Mouse (Mus musculus) spleen, embryonic (tissue): ENCODE measurements around the gene Usp46.
"Not testable (repeated sequence)": the region's sequence is repeated elsewhere in the genome, so short reads cannot be mapped to it uniquely, and the experiment has no call there.

Experiments used
- CTCF ChIA-PET: fragments of 350-600 bp; sonication (Branson Sonifier 250); formaldehyde crosslinking; loops from one replicate; lab custom pipeline; 2022; lab: Charles Lee

The Usp46 gene

GRCm38 (mm10) chr5:74028691-74029479 is 39.3 kb downstream of the Usp46 start:
- CTCF ChIA-PET: no interaction called here

DNA sequence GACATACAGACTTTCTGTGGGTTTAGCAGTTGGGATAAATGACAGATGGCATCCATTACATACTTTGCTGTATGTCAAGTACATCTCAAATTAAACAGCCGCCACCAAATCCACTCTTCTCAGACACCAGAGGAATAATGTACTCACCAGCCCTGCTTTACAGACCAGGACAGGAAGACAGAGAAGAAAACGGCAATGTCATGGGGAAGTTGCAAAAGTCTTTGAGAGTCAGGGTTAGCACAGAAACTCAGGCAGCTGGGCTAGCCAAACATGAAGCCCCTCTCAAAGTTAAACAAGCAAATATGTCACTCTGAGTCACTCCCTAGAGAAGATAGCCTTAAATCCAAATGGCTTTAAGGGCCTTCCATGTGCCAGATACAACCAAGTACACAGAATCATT is 40.0 kb downstream of the Usp46 start:
- CTCF ChIA-PET: no interaction called here

DNA sequence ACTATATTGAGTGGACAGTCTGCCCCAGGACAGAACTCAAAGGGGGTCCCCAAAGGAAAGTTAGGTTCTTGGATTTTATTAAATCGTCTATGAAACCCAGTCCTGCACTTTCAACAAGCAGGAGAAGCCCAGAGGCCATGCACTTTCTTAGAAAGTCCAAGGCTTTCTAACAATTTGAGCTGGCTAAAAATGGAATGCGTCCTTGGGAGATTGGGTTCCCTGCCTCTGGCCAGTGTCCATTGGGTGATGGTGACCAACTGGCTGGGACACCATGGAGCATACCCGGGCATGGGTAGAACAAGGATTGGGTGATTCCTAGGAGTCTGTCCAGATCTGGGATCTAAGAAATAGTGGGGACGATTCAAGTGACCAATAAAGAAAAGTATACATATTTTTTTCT is 47.7 kb downstream of the Usp46 start:
- CTCF ChIA-PET: no interaction called here

DNA sequence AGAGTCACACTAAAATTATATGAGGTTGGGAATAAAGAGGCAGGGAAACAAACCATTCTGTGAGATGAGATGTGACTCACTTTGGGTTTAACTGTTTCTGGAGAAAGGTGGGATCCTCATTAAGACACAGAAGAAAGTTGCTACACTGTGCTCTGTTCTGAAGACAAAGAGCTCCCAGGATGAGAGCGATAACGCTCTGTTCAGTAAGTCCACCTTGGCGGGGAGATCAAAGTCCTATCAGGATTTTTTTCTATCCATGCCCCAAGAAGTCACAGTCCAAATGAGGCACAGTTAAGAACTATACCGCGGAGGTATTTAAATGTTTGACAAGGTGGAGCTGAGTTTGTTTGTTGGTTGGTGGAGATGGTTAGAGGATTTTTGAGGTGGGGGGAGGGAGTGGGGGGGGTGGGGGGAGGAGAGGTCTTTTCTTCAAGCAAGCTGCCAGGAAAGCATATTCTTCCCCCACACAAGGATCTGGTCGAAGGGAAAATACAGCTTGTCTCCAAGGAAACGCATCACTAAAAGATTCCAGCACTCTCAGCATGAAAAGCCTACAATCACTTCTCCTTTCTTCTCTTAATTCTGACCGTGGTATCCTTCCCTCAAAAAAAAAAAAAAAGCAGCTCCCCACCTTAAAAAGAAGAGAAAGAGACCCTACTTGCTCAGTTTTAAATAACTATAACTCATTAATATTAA is 49.2 kb downstream of the Usp46 start:
- CTCF ChIA-PET: no interaction called here

- CTCF ChIA-PET: no interaction called here
Observed at GRCm38 (mm10) chr5:74017488-74017887, 50.7 kb downstream of the Usp46 start.

- CTCF ChIA-PET: no interaction called here
Observed at GRCm38 (mm10) chr5:74011629-74012028, 56.6 kb downstream of the Usp46 start.

DNA sequence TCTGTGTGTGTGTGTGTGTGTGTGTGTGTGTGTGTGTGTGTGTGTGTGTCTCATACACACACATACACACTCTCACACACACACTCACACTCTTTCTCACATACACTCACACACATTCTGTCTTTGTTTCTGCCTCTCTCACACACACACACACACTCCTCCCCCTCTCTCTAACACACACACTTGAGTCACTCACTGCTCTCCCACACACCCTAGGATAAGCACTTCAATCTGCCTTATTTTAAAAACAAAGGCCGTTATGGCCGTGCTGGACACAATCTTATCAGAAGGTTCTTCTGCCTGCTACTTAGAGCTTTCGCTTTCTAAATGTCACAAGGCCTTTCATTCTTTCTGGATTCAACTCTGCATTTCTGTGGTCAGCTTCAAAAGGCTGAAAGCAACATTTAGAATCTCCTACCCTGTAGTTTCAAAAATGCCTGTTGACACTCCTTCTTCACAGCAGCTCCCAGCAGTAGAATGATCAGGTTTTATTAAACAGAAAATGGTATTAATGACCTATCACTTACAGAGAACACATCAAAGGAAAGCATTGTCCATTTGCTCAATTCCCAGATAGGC is 60.6 kb downstream of the Usp46 start:
- CTCF ChIA-PET: no interaction called here

GRCm38 (mm10) chr5:74005936-74006335 is 62.3 kb downstream of the Usp46 start:
- CTCF ChIA-PET: no interaction called here

GRCm38 (mm10) chr5:74001743-74002142 is 66.5 kb downstream of the Usp46 start:
- CTCF ChIA-PET: no interaction called here

DNA sequence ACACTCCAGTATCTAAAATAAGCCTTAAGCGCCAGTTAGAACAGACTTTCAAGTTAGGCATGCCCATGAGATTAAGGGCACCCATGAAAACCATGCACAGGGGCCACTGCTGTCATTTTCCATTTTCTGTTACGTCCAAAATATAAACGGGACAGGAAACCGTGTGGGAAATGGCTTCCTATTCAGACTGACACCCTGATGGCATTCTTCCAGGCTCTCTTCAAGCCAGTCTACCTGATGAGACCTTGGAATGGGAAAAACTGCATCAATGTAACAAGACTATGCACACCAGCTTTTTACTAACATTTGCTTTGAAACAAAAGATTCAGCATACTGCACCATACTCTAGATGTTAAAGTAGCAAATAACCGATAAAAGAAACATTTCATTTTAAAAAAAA is 69.3 kb downstream of the Usp46 start:
- CTCF ChIA-PET: no interaction called here

- CTCF ChIA-PET: no interaction called here
Observed at GRCm38 (mm10) chr5:73994850-73995249, 73.4 kb downstream of the Usp46 start.

DNA sequence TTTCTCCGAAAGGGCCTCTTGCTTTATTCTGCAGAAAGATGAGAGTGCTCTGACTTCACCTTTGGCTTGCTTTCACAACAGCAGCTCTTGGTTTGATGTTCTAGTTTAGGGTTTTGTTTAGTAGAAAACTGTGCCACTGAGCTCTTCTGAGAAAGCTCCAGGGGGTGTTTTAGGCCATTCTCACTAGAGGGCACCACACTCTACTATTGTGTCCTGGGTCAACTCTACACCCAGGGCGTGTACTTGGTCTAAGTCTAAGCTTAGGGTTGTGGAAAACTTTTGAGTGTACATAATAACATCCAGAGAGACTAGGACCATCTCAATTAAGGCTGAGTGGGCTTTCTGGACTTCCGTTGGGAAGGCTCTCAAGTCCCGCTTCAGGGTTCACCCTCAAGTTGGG is 74.7 kb downstream of the Usp46 start:
- CTCF ChIA-PET: no interaction called here

GRCm38 (mm10) chr5:73992321-73992720 is 75.9 kb downstream of the Usp46 start:
- CTCF ChIA-PET: interaction anchor here (0.6 kb wide), 1 partner anchor 100 kb away, joined by 3 read pairs; no protein-coding TSS in a partner anchor

- CTCF ChIA-PET: no interaction called here
Observed at GRCm38 (mm10) chr5:73989532-73989931, 78.7 kb downstream of the Usp46 start.

- CTCF ChIA-PET: no interaction called here
Observed at GRCm38 (mm10) chr5:73987777-73988560, 80.3 kb downstream of the Usp46 start.

DNA sequence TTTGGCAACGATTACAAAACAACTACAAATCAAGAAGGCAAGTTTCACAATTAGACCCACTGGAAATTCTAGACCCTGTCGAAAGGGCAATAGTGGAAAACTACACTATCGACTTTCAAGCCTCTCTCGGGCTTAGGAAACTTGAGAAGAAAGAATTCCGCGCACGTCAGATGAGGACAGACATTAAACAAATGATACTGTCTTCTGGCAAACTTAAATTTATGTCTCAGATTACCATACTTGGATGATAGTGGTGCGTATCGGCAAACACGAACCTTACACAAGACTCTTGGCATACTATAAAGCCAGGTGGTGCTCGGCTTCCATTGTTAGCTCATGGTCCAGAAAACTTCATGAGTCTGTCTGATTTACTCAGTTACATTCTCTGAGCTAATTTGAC is 90.8 kb downstream of the Usp46 start:
- CTCF ChIA-PET: no interaction called here

DNA sequence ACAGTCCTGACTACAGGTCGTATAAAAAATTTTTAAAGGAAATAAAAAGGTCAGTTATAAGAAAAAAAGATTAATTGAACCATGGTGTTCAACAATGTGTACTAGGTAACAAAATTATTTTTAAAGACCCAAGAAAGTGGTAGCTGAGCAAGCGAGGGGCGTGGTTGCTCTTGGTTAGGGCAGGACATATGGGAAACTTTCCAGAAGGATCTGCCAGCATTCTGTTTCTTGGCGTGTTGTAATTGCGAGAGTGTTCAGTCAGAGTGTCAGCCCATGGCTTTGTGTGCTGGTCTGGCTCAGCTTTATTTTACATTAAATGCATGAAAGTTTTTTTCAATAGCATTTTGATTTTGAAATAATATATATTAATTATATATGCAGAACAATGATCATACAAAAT is 96.5 kb downstream of the Usp46 start:
- CTCF ChIA-PET: no interaction called here

- CTCF ChIA-PET: no interaction called here
Observed at GRCm38 (mm10) chr5:73970024-73970628, 98.1 kb downstream of the Usp46 start.

- CTCF ChIA-PET: no interaction called here
Observed at GRCm38 (mm10) chr5:73969338-73969737, 98.9 kb downstream of the Usp46 start.

DNA sequence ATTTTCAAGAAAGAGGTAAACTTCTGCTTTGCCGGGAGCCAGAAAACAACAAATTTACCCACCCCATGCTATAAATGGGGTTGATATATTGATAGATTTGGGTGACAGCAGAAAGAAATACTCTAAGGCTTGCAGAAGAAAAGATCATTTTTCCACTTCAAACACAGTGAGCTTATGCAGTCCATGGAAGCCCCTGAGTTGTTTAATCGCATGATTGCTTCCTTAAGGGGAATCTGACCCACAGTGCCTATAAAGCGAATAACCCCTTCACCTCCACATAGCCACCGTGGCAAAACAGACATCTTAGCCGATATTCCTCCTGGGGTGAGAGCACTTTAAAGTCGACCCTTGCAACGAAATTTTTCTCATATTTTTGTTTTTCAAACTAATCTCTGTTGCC is 108.5 kb downstream of the Usp46 start:
- CTCF ChIA-PET: no interaction called here

- CTCF ChIA-PET: not testable (repeated sequence)
Observed at GRCm38 (mm10) chr5:73958614-73959013, 109.6 kb downstream of the Usp46 start.

- CTCF ChIA-PET: no interaction called here
Observed at GRCm38 (mm10) chr5:73958096-73958495, 110.1 kb downstream of the Usp46 start.
